Mouse (Mus musculus) cerebral cortex, adult 2 months (tissue): ENCODE results near the gene Ldb1.

Experiments used
- WGBS: fragments of 180-500 bp; shearing (Covaris S2); methylation state at CpG from one replicate; pipeline ENCODE4 v1.1.7; 2018; 5-methylcytosine and 5-hydroxymethylcytosine counted together

Gene Ldb1

DNA sequence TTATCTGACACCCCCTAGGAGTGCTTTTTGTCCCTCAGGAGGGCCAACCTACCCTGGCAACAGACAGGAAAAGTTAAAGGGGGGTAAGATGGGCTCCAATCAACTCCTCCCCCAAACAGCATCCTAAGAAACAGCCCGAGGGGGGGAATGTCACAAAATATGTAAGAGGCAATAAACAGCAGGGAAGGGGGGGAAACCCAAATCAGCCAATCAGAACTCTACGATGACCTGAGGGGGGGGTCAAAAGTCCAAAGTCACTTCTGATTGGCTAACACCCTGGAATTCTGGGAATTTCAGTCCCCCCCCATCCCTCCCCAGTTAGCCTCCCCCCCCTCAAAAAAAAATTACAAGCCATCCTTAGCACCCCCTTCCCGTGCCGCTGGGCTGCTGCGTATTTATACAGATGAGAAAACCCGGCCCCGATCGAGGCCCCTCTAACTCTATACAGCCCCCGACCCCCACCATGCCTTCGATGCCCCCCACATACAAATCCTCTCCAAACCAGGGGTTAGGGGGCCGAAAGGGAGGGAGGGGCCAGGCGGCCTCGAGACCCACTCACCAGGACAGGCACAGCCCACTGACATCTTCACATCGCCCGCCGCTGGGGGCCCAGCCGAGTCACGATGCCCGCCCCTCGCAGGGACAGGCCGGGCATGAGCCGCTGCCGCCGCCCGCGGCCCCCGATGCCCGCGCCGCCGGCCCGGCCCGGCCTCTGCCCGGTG lies 582 bp downstream of the Ldb1 start, which contains the start of gene Pprc1:
Gene Pprc1, plus strand, starts transcription at position 616 of the 722 bp plus-strand sequence.
- WGBS, result 1% methylated on average over 33 of the region's 34 CpGs

DNA sequence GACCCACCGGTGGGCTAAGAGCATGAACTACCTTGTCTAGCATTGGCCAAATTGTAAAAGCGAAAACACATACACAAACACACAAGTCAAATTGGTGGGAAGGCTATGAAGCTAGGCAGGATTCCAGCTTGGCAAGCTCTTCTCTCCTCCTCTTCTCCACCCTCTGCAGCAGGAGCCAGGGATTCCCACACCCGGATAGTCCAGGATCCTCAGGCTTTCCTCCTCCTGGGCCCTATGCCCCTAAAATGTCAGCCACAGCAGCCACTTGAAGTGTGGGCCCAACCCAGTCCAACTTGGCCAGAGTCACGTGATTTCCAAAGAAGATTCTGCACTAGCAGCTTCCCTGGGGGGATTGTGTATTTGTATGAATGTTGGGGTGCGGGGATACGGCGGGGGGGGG lies 1.6 kb downstream of the Ldb1 start:
- 15% methylated on average over 7 of the region's 7 CpGs for WGBS

DNA sequence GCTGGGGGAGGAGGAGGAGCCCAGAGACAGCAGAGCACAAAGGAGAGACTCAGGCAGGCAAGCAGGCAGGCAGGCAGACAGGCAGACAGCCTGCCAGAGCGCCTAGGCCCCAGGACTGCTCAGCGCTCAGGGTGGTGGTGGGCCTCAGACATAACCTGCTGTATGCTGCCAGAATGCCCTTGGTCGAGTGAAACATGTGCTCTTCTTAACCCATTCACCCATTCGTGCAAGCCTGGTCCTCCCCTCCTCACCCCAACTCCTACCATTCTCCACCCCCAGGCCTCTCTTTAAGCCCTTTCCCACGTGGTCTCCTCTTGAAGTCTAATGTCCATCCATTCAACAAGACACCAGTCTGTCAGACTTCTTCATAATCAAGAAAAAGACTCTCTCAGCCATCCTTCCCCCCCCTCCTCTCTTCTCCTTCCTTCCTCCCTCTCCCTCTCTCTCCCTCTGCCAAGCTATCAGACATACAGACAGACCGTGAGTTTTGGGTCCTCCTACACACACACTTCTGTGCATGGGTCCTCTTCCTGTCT lies 2.5 kb downstream of the Ldb1 start:
- WGBS, result 4% methylated on average over 6 of the region's 6 CpGs

- WGBS, result under 1% methylated on average over 12 of the region's 14 CpGs
Observed at GRCm38 (mm10) chr19:46041933-46042475, 3.0 kb downstream of the Ldb1 start.

- 11% methylated on average over 7 of the region's 7 CpGs for WGBS
Observed at GRCm38 (mm10) chr19:46041299-46041932, 3.6 kb downstream of the Ldb1 start.

- WGBS, result 30% methylated on average over 14 of the region's 14 CpGs
Observed at GRCm38 (mm10) chr19:46040149-46040902, 4.7 kb downstream of the Ldb1 start.

GRCm38 (mm10) chr19:46039478-46039877 lies 5.5 kb downstream of the Ldb1 start:
- WGBS, result 2% methylated on average over 27 of the region's 30 CpGs

GRCm38 (mm10) chr19:46038851-46039260 lies 6.2 kb downstream of the Ldb1 start:
- WGBS, result 2% methylated on average over 17 of the region's 17 CpGs

DNA sequence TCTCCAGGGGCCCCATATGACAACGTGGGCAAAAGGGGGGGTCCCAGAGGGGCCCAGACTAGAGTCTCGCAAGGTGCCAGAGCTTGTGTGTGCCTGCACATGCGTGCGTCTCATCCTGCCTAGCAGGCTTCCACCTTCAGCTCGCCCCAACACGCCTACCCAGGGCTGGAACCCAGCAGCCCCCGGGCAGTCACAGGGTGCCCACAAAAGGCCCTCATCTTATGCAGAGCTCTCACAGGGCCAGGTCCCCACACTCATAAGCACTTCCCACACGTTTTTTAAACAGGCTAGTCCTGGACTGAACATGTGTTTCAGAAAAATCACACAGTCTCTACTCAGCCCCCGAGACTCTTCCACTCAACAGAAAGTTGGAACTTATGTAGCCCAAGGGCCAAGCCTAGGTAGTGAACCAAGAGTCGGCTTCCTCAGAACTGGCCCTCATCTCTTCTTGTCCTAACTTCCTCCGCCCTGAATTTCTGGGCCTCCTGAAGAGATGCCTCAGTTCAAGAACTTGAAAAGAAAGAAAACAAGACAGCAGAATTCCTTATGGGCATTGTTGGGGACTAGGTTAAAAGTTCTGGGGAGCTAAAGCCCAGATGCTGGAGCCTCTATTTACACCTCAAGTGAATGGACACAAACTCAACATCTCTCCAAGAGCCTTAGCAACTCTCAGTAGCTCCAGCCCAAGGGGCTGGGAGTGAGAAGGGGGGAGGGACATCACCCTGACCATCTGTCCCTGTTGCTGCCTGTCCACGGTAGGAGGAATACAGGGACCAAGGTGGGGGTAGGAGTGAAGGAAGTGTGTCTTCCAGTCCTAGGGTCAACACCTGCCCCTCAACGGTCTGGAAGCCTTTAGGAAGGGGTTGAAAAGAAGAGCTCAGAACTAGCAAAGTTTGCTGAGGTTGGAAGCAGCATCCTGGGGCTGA lies 6.8 kb downstream of the Ldb1 start:
- 13% methylated on average over 13 of the region's 13 CpGs for WGBS

DNA sequence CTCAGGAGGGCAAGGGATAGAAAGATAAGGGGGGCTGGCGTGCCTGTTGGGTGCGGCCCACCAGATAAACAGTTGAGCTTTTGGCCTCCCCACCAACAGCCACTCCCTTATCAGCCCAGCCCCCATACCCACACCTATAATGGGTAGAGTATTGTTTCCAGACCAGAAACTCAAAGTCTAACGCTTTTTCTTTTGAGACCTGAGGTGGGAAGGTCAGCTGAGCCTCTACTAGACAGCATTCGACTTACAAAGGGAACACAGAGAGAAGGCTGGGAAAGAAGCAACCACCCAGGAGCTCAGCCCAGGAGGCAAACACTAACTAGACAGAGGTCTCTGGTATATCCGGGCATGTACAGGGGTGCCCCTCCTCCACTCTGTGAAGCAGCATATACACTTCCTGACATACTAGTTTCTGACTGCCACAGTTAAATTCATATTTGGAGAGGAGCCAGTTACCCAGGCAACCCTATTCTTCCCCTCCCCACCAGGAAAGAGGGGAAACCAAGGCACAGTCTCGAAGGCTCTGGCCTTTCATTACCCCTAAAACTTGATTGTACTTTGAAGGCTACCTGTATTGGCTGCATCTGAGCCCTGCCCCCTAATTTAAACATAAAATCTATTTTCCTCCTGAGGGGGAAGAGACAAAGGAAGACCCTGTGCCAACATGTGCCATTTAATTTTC lies 7.6 kb downstream of the Ldb1 start:
- WGBS, result 32% methylated on average over 6 of the region's 6 CpGs

DNA sequence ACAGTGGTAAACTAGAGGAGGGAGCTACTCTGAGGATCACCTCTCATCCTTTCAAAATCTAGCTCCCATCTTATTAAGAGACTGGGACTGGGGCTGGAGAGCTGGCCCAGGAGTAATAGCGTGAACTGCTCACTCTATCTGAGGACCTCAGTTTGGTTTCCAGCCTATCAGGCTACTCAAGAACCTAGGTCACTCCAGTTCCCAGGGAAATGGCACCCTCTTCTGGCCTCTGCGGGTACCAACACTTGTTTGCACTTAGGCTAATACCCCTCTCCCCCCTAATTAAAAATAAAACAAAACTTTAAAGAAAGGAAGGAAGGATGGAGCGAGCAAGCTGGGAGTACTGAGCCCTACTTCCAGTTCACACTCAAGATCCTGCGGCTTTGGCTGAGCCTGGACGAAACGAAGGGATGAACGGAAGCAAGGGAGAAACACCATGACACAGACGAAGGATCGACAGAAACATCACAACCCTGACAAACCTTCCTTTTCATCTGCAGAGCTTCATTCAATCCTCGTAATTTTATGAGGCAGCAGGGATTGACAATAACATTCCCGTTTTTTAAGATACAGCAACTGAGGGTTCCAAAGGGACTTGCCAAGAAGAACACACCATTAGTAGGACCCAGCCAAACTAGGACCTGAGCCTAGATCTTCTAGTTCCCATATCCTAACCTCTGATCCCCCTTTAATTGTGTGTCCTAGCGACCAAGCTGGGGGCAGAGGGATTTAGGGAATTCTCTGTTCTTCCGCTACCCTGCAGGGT lies 8.4 kb downstream of the Ldb1 start:
- 61% methylated on average over 13 of the region's 13 CpGs for WGBS

- 69% methylated on average over 13 of the region's 13 CpGs for WGBS
Observed at GRCm38 (mm10) chr19:46035971-46036370, 9.0 kb downstream of the Ldb1 start.

DNA sequence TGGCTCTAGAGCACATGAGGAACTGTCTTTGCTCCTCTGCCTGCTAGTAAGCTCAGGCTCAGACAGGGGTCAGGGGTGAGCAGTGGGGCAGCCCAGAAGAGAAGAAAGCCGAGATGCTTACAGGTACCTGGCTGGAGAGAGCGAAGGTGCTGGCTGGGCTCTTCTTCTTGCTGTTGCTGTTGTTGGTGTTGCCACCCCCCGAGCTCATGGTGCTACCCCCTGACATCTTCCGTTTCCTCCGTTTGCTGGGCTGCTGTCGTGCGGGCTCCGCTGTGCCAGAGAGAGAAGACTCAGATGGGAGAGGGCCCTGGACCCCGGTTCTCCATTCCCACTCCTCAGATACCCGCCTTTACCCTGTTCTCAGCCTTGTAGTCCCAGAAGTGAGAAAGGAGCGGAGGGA lies 11.1 kb downstream of the Ldb1 start:
- 96% methylated on average over 11 of the region's 11 CpGs for WGBS

- WGBS, result 64% methylated on average over 26 of the region's 26 CpGs
Observed at GRCm38 (mm10) chr19:46032731-46033510, 12.1 kb downstream of the Ldb1 start.

DNA sequence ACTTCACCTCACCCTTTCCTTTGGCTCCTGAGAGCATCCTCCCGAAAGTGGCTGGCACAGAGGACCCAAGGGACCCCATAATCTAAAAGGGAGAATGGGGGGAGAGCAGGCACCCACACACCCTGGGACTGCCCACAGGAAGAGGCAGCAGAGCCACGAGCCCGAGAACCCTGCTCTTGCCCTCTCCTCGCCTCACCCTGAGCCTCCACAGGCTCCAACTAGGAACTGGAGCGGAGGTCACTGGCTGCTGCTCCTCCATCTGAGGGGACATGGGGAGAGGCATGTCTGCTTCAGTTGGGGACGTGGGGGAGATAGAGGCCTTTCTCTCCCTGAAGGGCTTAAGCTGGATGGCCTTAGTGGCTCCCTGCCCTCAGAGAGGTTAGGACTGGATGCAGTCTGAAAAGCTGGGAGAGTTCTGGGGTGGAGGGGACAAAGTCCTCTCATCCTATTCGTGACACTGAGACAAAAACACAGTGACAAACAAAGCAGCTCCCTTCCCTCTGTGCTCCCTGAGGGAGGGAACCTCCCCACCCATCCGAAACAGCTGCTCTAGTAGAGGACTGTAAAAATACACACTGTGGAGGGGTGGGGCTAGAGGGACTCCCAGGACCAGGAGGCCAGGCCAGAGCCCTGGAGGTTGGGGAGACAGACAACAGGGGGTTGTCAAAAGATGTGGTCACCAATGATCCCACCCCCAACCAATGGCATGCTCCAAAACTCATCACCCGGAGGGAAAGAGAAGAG lies 13.2 kb downstream of the Ldb1 start:
- WGBS, result 68% methylated on average over 9 of the region's 9 CpGs

DNA sequence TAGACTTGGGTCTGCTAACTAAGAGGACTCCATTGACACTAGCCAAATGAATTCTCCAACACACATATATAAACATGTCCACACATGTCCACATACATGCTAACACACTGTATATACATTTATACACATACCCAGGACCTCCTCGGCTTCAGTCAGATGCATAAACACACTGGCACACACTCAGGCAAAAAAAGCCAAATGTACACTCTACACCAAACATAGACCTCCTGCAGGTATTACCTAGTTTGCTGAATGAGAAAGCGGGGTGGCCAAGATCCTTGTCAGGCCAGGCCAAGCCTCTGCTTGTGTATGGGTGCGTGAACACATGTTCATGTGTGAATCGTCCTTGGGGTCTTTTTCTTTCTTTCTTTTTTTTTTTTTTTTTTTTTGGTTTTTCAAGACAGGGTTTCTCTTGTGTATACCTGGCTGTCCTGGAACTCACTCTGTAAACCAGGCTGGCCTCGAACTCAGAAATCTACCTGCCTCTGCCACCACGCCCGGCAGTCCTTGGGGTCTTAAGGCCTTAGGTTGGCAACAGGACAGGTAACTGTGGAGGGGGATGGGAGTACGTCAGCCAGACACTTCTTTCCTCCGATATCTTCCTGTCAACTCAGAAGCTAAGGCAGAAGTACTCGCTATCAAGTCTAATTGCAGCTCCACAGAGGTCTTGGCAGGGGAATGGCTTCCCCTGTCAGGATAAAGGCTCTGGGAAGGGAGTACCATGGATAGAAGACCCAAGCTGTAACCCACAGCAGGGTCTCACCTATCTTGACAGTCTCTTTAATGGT lies 14.6 kb downstream of the Ldb1 start:
- 96% methylated on average over 10 of the region's 10 CpGs for WGBS

- WGBS, result 96% methylated on average over 1 of the region's 1 CpGs
Observed at GRCm38 (mm10) chr19:46029652-46030051, 15.4 kb downstream of the Ldb1 start.
